Mouse (Mus musculus) ES-E14 (cell line): ENCODE results near the gene Trmt44.

Source experiments
- CHD2 ChIP-seq: IDR thresholded peaks from 2 replicates; pipeline ENCODE4 v1.6.1; 2014; ENCODE audit warnings: mild to moderate bottlenecking, low read depth, low read length, inconsistent platforms
- ZC3H11A ChIP-seq: IDR thresholded peaks from 2 replicates; pipeline ENCODE4 v1.6.1; 2012; ENCODE audit warnings: low read depth, mild to moderate bottlenecking, inconsistent platforms, low read length, borderline replicate concordance
- ZNF384 ChIP-seq: IDR thresholded peaks from 2 replicates; pipeline ENCODE4 v1.6.1; 2012; ENCODE audit warnings: low read depth, low read length, inconsistent platforms

GRCm38 (mm10) chr5:35610381-35610780 is 35.5 kb upstream of the Trmt44 start:
- TF ChIP-seq ZC3H11A (no peak), CHD2 (no peak), ZNF384 (no peak)
